Mouse (Mus musculus): Measurements from ENCODE around the gene Emsy. TPM values are rescaled to one million over a fixed set of nuclear protein-coding genes. Genes with fewer than 3 reads are reported as not detected.

Gene Emsy
- polyA plus RNA-seq, 1 experiment = 2.4 TPM

GRCm38 (mm10) chr7:98537210-98537966 lies 119.2 kb downstream of the Emsy start:
- Histone ChIP-seq H3K4me1 (peaks cover 94% of the 10 kb centered on the region), H3K4me3 (replicated peaks) (no peak overlapping the region), H3K27me3 (replicated peaks) (peaks cover 29% of the 10 kb centered on the region), H3K36me3 (replicated peaks; ENCODE audit: low read length) (no peaks in the 10 kb centered on the region), H3K9me3 (no peaks in the 10 kb centered on the region)
- TF ChIP-seq GATA1 (IDR thresholded peaks at IDR 0.05; ENCODE audit: borderline replicate concordance, low read length) = no peak
- TF ChIP-seq FLI1 (IDR thresholded peaks at IDR 0.05; ENCODE audit: low read length) = no peak

Other genes with a start within 250 kb of the Emsy start
- gene Gucy2d, start 216.4 kb downstream of the Emsy start, polyA plus RNA-seq (2012; ENCODE audit: insufficient read depth, low replicate concordance) = not detected in 2 replicates
- 28.6 and 53.0 TPM in 2 replicates for gene Lrrc32, start 167.5 kb downstream of the Emsy start, polyA plus RNA-seq (2012; ENCODE audit: insufficient read depth, low replicate concordance)
- 2.0 and 11.5 TPM in 2 replicates for gene Thap12, start 46.3 kb upstream of the Emsy start, polyA plus RNA-seq (2012; ENCODE audit: insufficient read depth, low replicate concordance)
- 1.6 and 9.0 TPM in 2 replicates for gene Wnt11, start 178.3 kb upstream of the Emsy start, polyA plus RNA-seq (2012; ENCODE audit: insufficient read depth, low replicate concordance)

Measured in megakaryocyte, embryonic 14.5 days (primary cell).